Mouse (Mus musculus) spleen, postnatal 36 days (tissue): ENCODE data around the gene Nfatc2ip.

Experiments used
- DNase-seq, 2 experiments: peaks; one replicate each; pipeline ENCODE4 v3.0.0; 2022; ENCODE audit warnings: low spot score in 2 of 2, mixed read lengths in 1 of 2

Gene Nfatc2ip

GRCm38 (mm10) chr7:126355847-126356597 lies 40.5 kb downstream of the Nfatc2ip start:
- DNase-seq = no peak

GRCm38 (mm10) chr7:126354738-126355614 lies 41.6 kb downstream of the Nfatc2ip start:
- DNase-seq = no peak

- DNase-seq = no peak
Observed at GRCm38 (mm10) chr7:126353994-126354365, 42.6 kb downstream of the Nfatc2ip start.

- no peak for DNase-seq
Observed at GRCm38 (mm10) chr7:126353251-126353993, 43.1 kb downstream of the Nfatc2ip start.

GRCm38 (mm10) chr7:126351419-126351951 lies 45.1 kb downstream of the Nfatc2ip start:
- no peak for DNase-seq

- DNase-seq = no peak
Observed at GRCm38 (mm10) chr7:126350748-126351418, 45.7 kb downstream of the Nfatc2ip start.

GRCm38 (mm10) chr7:126348293-126348692 lies 48.2 kb downstream of the Nfatc2ip start:
- DNase-seq = no peak

- DNase-seq = no peak
Observed at GRCm38 (mm10) chr7:126347098-126347497, 49.4 kb downstream of the Nfatc2ip start.

- DNase-seq = no peak
Observed at GRCm38 (mm10) chr7:126345969-126346368, 50.6 kb downstream of the Nfatc2ip start.

GRCm38 (mm10) chr7:126345557-126345956 lies 51.0 kb downstream of the Nfatc2ip start:
- DNase-seq = no peak

- no peak for DNase-seq
Observed at GRCm38 (mm10) chr7:126340896-126341295, 55.6 kb downstream of the Nfatc2ip start.

GRCm38 (mm10) chr7:126340206-126340618 lies 56.3 kb downstream of the Nfatc2ip start:
- DNase-seq = no peak

GRCm38 (mm10) chr7:126339521-126339971 lies 57.0 kb downstream of the Nfatc2ip start:
- DNase-seq = no peak

GRCm38 (mm10) chr7:126338906-126339305 lies 57.6 kb downstream of the Nfatc2ip start:
- no peak for DNase-seq

GRCm38 (mm10) chr7:126335556-126335955 lies 61.0 kb downstream of the Nfatc2ip start:
- no peak for DNase-seq
